Mouse (Mus musculus) forebrain, postnatal 0 days (tissue): ENCODE results near the gene Dnase1l1. TPM values are rescaled to one million over a fixed set of nuclear protein-coding genes. Genes with fewer than 3 reads are reported as not detected.
A peak's percentile ranks its signal among the peaks of the same experiment; 100 is the strongest.

ENCODE experiments used
- ATAC-seq: fragments of 200-750 bp; cut with Nextera tagmentation; 2 replicates; pipeline ENCODE4 v1.8.0; 2017; ENCODE audit warnings: mild to moderate bottlenecking, moderate library complexity
- DNase-seq: peaks from one replicate; pipeline ENCODE4 v3.0.0-alpha.2; 2015
- H3K27ac ChIP-seq: fragments of 300-500 bp; sonication (generic); 2 replicates; pipeline ENCODE4 v1.5.1; 2014; ENCODE audit warnings: low read depth, mild to moderate bottlenecking, antibody characterized with exemption, low read length, moderate library complexity, mixed read lengths
- H3K27me3 ChIP-seq: fragments of 300-500 bp; sonication (generic); 2 replicates; pipeline ENCODE4 v1.6.1; 2014; ENCODE audit warnings: mild to moderate bottlenecking, low read length, mixed read lengths; ENCODE audit not compliant: insufficient read depth
- H3K36me3 ChIP-seq: fragments of 300-500 bp; sonication (generic); 2 replicates; pipeline ENCODE4 v1.6.1; 2014; ENCODE audit warnings: mild to moderate bottlenecking, moderate library complexity; ENCODE audit not compliant: insufficient read depth
- H3K4me1 ChIP-seq: fragments of 300-500 bp; sonication (generic); 2 replicates; pipeline ENCODE4 v1.6.1; 2014; ENCODE audit warnings: antibody characterized with exemption; ENCODE audit not compliant: insufficient read depth
- H3K4me2 ChIP-seq: fragments of 300-500 bp; sonication (generic); 2 replicates; pipeline ENCODE4 v1.6.1; 2014; ENCODE audit warnings: low read depth, mild to moderate bottlenecking, moderate library complexity
- H3K4me3 ChIP-seq: fragments of 300-500 bp; sonication (generic); 2 replicates; pipeline ENCODE4 v1.5.1; 2014; ENCODE audit warnings: low read depth, low read length, mixed read lengths
- H3K9ac ChIP-seq: fragments of 300-500 bp; sonication (generic); 2 replicates; pipeline ENCODE4 v1.6.1; 2014; ENCODE audit warnings: mild to moderate bottlenecking
- H3K9me3 ChIP-seq: fragments of 300-500 bp; sonication (generic); 2 replicates; pipeline ENCODE4 v1.6.1; 2016; ENCODE audit warnings: low read length
- CTCF ChIP-seq: sonication (generic); IDR thresholded peaks from 2 replicates; pipeline ENCODE4 v1.5.1; 2016; ENCODE audit warnings: antibody characterized with exemption, control low read depth, low read depth
- WGBS: fragments of 180-500 bp; shearing (Covaris S2); extraction: QIAGEN DNeasy Blood & Tissue Kit; methylation state at CpG from one replicate; pipeline ENCODE4 v1.1.7; 2014; 5-methylcytosine and 5-hydroxymethylcytosine counted together
- polyA plus RNA-seq: library from polyadenylated mRNA; unstranded; fragments of >200 nt; fragmentation: Nextera tagmentation; extraction: Ambion mirVana; gene quantifications from 2 replicates; pipeline ENCODE4 v1.2.1, GENCODE M21; 2015
- total RNA-seq: library from RNA; depleted of rRNA; stranded (reverse); fragments of >200 nt; gene quantifications from 2 replicates; pipeline ENCODE4 v1.2.3, GENCODE M21; 2014

Dnase1l1 gene
- total and polyA plus RNA-seq, 2 experiments from 2014 or later = 1.3 to 3.1 TPM

- 29% methylated on average over 42 of the region's 42 CpGs for WGBS
- peak; percentile 94 for ATAC-seq
- H3K9ac ChIP-seq = peak within 1 kb of the TSS; percentile 65
Measured at GRCm38 (mm10) chrX:74270062-74270901, 11.9 kb downstream of the Dnase1l1 start, which contains the start of gene Rpl10. TSS of gene Rpl10 (plus strand) at chrX:74270812.

GRCm38 (mm10) chrX:74269736-74270061 is 12.4 kb downstream of the Dnase1l1 start:
- peak overlapping the region; percentile 53 for H3K4me3 ChIP-seq
- H3K9me3 ChIP-seq = no peaks in the 10 kb centered on the region
- peak overlapping the region; percentile 46 for H3K4me2 ChIP-seq
- peak; percentile 61 for ATAC-seq
- WGBS = 28% methylated on average over 3 of the region's 3 CpGs
- DNase-seq = no peak
- H3K27me3 ChIP-seq = no peaks in the 10 kb centered on the region
- no peak for TF ChIP-seq CTCF
- H3K9ac ChIP-seq = peak overlapping the region; percentile 58
- peak overlapping the region; percentile 96 for H3K27ac ChIP-seq
- no peaks in the 10 kb centered on the region for H3K4me1 ChIP-seq
- H3K36me3 ChIP-seq = peaks cover 4% of the 10 kb centered on the region; the same call in 1 of the 2 replicates

More at GRCm38 (mm10) chrX:74270062-74270901, 11.9 kb downstream of the Dnase1l1 start, which contains the start of gene Rpl10:
- TF ChIP-seq CTCF = peak; percentile 62
- H3K36me3 ChIP-seq = peaks cover 4% of the 10 kb centered on the region; the same call in 1 of the 2 replicates
- H3K4me1 ChIP-seq = no peaks in the 10 kb centered on the region
- H3K4me3 ChIP-seq = peak within 1 kb of the TSS; percentile 53
- DNase-seq = peak; percentile 95
- H3K9me3 ChIP-seq = no peaks in the 10 kb centered on the region
- H3K27ac ChIP-seq = peak within 1 kb of the TSS; percentile 96
- H3K4me2 ChIP-seq = peak within 1 kb of the TSS; percentile 52
- H3K27me3 ChIP-seq = no peaks in the 10 kb centered on the region

GRCm38 (mm10) chrX:74257746-74258145 is 24.4 kb downstream of the Dnase1l1 start:
- H3K4me1 ChIP-seq = no peaks in the 10 kb centered on the region
- peaks cover 5% of the 10 kb centered on the region; the same call in 1 of the 2 replicates for H3K36me3 ChIP-seq
- H3K27me3 ChIP-seq = no peaks in the 10 kb centered on the region
- no peak overlapping the region for H3K4me3 ChIP-seq
- WGBS = 92% methylated on average over 3 of the region's 3 CpGs
- no peaks in the 10 kb centered on the region for H3K9me3 ChIP-seq
- ATAC-seq (no peak), DNase-seq (no peak)
- no peak for TF ChIP-seq CTCF
- H3K9ac ChIP-seq = no peak overlapping the region
- H3K27ac ChIP-seq = no peak overlapping the region
- no peak overlapping the region for H3K4me2 ChIP-seq

GRCm38 (mm10) chrX:74254888-74255565 is 27.1 kb downstream of the Dnase1l1 start:
- ATAC-seq (peak; percentile 61), DNase-seq (no peak)
- Histone ChIP-seq H3K27ac (peak overlapping the region; percentile 84), H3K4me2 (peak overlapping the region; percentile 59), H3K36me3 (peaks cover 5% of the 10 kb centered on the region; the same call in 1 of the 2 replicates), H3K4me1 (no peaks in the 10 kb centered on the region), H3K9me3 (no peaks in the 10 kb centered on the region), H3K27me3 (no peaks in the 10 kb centered on the region), H3K9ac (peak overlapping the region; percentile 59), H3K4me3 (peak overlapping the region; percentile 48)
- no peak for TF ChIP-seq CTCF
- WGBS = 41% methylated on average over 31 of the region's 31 CpGs

GRCm38 (mm10) chrX:74254153-74254887 is 27.8 kb downstream of the Dnase1l1 start, which contains the start of gene Emd:
TSS of gene Emd (plus strand) at chrX:74254687.
- Histone ChIP-seq H3K9ac (peak within 1 kb of the TSS; percentile 59), H3K27ac (peak within 1 kb of the TSS; percentile 84), H3K9me3 (no peaks in the 10 kb centered on the region), H3K36me3 (peaks cover 5% of the 10 kb centered on the region; the same call in 1 of the 2 replicates), H3K4me1 (no peaks in the 10 kb centered on the region), H3K4me3 (peak within 1 kb of the TSS; percentile 48), H3K27me3 (no peaks in the 10 kb centered on the region), H3K4me2 (peak within 1 kb of the TSS; percentile 59)
- 30% methylated on average over 39 of the region's 39 CpGs for WGBS
- ATAC-seq (peak; percentile 97), DNase-seq (peak; percentile 93)
- TF ChIP-seq CTCF = no peak

GRCm38 (mm10) chrX:74249615-74250014 is 32.5 kb downstream of the Dnase1l1 start, which contains the start of gene Flna:
TSS of gene Flna (minus strand) at chrX:74249820.
- peak within 1 kb of the TSS; percentile 54 for H3K27ac ChIP-seq
- DNase-seq (peak; percentile 54), ATAC-seq (no peak)
- H3K36me3 ChIP-seq = no peaks in the 10 kb centered on the region
- H3K4me3 ChIP-seq = peak within 1 kb of the TSS; percentile 38
- H3K9ac ChIP-seq = peak within 1 kb of the TSS; percentile 56
- no peaks in the 10 kb centered on the region for H3K4me1 ChIP-seq
- peak; percentile 41 for TF ChIP-seq CTCF
- no peaks in the 10 kb centered on the region for H3K9me3 ChIP-seq
- WGBS = 26% methylated on average over 37 of the region's 38 CpGs
- no peaks in the 10 kb centered on the region for H3K27me3 ChIP-seq
- peak within 1 kb of the TSS; percentile 54 for H3K4me2 ChIP-seq
